ENCODE assay signal across 23 mouse cellular contexts in genomic region chr14:52339512-52339852, GRCm38 (mm10). TPM values are rescaled to one million over a fixed set of nuclear protein-coding genes. Genes with fewer than 3 reads are reported as not detected.
A peak's percentile ranks its signal among the peaks of the same experiment; 100 is the strongest.
DNase-seq lines count a peak whose midpoint lies in the region; ATAC-seq lines count a peak whose summit lies in the region.
"Had no signal": no experiment of that assay in that cellular context is flagged by ENCODE, and none has a peak within 500 bp of the region (broad histone marks: within the 10 kb centered on the region; RNA-seq: fewer than 3 reads in every experiment).

No protein-coding gene starts in this region.

- H3K36me3 ChIP-seq in neural tube, embryonic 12.5 days, result no peaks in the 10 kb centered on the region
- H3K36me3 ChIP-seq in midbrain, embryonic 15.5 days (replicated peaks), result no peaks in the 10 kb centered on the region
- H3K36me3 ChIP-seq: heart, embryonic 12.5 days; limb, embryonic 13.5 days; liver, embryonic 13.5 days had no signal

- H3K4me3 ChIP-seq in neural tube, embryonic 12.5 days, result no peak overlapping the region
- H3K4me3 ChIP-seq in midbrain, embryonic 15.5 days, result peak overlapping the region; percentile 31; the same call in 1 of the 2 replicates
- H3K4me3 ChIP-seq: erythroblast, embryonic 14.5 days; heart, embryonic 12.5 days; liver, embryonic 13.5 days had no signal

- peak; percentile 77 for DNase-seq in heart, adult 11 months
- no peak for DNase-seq in heart, adult 9 months (ENCODE audit: low spot score in 2 of 2)
- no peak for DNase-seq in neural tube, embryonic 10.5 days (ENCODE audit: extremely low spot score, low spot score)
- no peak for DNase-seq in cerebellum, postnatal 36 days
- DNase-seq in adrenal gland, postnatal 10 days, result no peak
- DNase-seq: heart, postnatal 14 days; kidney, adult 8-10 months; liver, embryonic 13.5 days; lung, embryonic 14.5 days; lung, postnatal 36 days; spleen, adult 18-20 months had no signal

- peak overlapping the region; percentile 33 for H3K9ac ChIP-seq in neural tube, embryonic 12.5 days
- no peak overlapping the region for H3K9ac ChIP-seq in midbrain, embryonic 15.5 days
- H3K9ac ChIP-seq: heart, embryonic 12.5 days; limb, embryonic 13.5 days; liver, embryonic 13.5 days; lung, embryonic 14.5 days had no signal

- H3K9me3 ChIP-seq in neural tube, embryonic 12.5 days, result no peaks in the 10 kb centered on the region
- H3K9me3 ChIP-seq in midbrain, embryonic 15.5 days, result no peaks in the 10 kb centered on the region
- H3K9me3 ChIP-seq: liver, embryonic 13.5 days had no signal

- no peaks in the 10 kb centered on the region for H3K27me3 ChIP-seq in neural tube, embryonic 12.5 days (replicated peaks)
- no peaks in the 10 kb centered on the region for H3K27me3 ChIP-seq in midbrain, embryonic 15.5 days (replicated peaks)

- no peak for ATAC-seq in neural tube, embryonic 12.5 days (ENCODE audit: low FRiP score, low read depth)
- ATAC-seq in midbrain, embryonic 15.5 days (replicated peaks), result 0 out of 2 replicates have a peak, but pooled peaks have one; percentile 8

- 74% methylated on average over 6 of the region's 6 CpGs for WGBS in neural tube, embryonic 12.5 days
- 79% methylated on average over 6 of the region's 6 CpGs for WGBS in midbrain, embryonic 15.5 days

- no peak overlapping the region for H3K27ac ChIP-seq in neural tube, embryonic 12.5 days
- peak overlapping the region; percentile 64 for H3K27ac ChIP-seq in midbrain, embryonic 15.5 days
- H3K27ac ChIP-seq: limb, embryonic 13.5 days; liver, embryonic 13.5 days had no signal

- peak overlapping the region; percentile 51 for H3K4me2 ChIP-seq in neural tube, embryonic 12.5 days (replicated peaks)
- peak overlapping the region; percentile 47 for H3K4me2 ChIP-seq in midbrain, embryonic 15.5 days
- H3K4me2 ChIP-seq: liver, embryonic 13.5 days had no signal

- H3K4me1 ChIP-seq in neural tube, embryonic 12.5 days, result no peaks in the 10 kb centered on the region
- H3K4me1 ChIP-seq in midbrain, embryonic 15.5 days, result peaks cover 2% of the 10 kb centered on the region; the same call in 1 of the 2 replicates
- H3K4me1 ChIP-seq: heart, embryonic 12.5 days; limb, embryonic 13.5 days had no signal

RNA-seq across cellular contexts. Expression of gene Sall2, which starts 10.9 kb away (rescaled TPM):
- 55.8 and 57.3 TPM in 2 replicates for polyA plus RNA-seq in neural tube, embryonic 12.5 days (2016; fragmentation: Nextera tagmentation; extraction: Ambion mirVana)
- 48.8 and 49.7 TPM in 2 replicates for polyA plus RNA-seq in midbrain, embryonic 15.5 days (2015; fragmentation: Nextera tagmentation; extraction: Ambion mirVana)
- total RNA-seq in adrenal gland, postnatal 10 days (2021), result 10 to 100 TPM in 1 of 2 experiments, 1 to 10 TPM in 1; 7.2 to 10.1 TPM

RNA-seq across cellular contexts. Expression of gene Olfr1513, which starts 16.7 kb away (rescaled TPM):
- polyA plus RNA-seq in neural tube, embryonic 12.5 days (2016; fragmentation: Nextera tagmentation; extraction: Ambion mirVana), result 0.09 TPM in 1 of 2 replicates, not detected in the other
- polyA plus RNA-seq in midbrain, embryonic 15.5 days (2015; fragmentation: Nextera tagmentation; extraction: Ambion mirVana), result not detected in 2 replicates
- total RNA-seq in adrenal gland, postnatal 10 days (2021), result not detected
- total RNA-seq: adrenal gland, adult 18-20 months; common myeloid progenitor, adult 5-6 weeks; heart, postnatal 14 days; layer of hippocampus, postnatal 10 days had no signal
- polyA plus RNA-seq: C2C12; embryonic facial prominence, embryonic 11.5 days; erythroblast, embryonic 14.5 days; gonadal fat pad, adult 2 months; heart, embryonic 12.5 days; inflammation-experienced regulatory T-cells, adult 6 months; liver, embryonic 13.5 days; lung, embryonic 14.5 days had no signal

RNA-seq across cellular contexts. Expression of gene Mettl3, which starts 34.6 kb away (rescaled TPM):
- 58.7 and 58.8 TPM in 2 replicates for polyA plus RNA-seq in neural tube, embryonic 12.5 days (2016; fragmentation: Nextera tagmentation; extraction: Ambion mirVana)
- 50.2 and 54.7 TPM in 2 replicates for polyA plus RNA-seq in midbrain, embryonic 15.5 days (2015; fragmentation: Nextera tagmentation; extraction: Ambion mirVana)
- total RNA-seq in adrenal gland, postnatal 10 days (2021), result 10 to 100 TPM; 25.4 to 32.0 TPM

RNA-seq across cellular contexts. Expression of gene Olfr1512, which starts 39.5 kb away (rescaled TPM):
- not detected in 2 replicates for polyA plus RNA-seq in neural tube, embryonic 12.5 days (2016; fragmentation: Nextera tagmentation; extraction: Ambion mirVana)
- polyA plus RNA-seq in midbrain, embryonic 15.5 days (2015; fragmentation: Nextera tagmentation; extraction: Ambion mirVana), result 0.08 and 0.18 TPM in 2 replicates
- total RNA-seq in adrenal gland, postnatal 10 days (2021), result not detected
- total RNA-seq: adrenal gland, adult 18-20 months; common myeloid progenitor, adult 5-6 weeks; heart, postnatal 14 days; layer of hippocampus, postnatal 10 days had no signal
- polyA plus RNA-seq: C2C12; embryonic facial prominence, embryonic 11.5 days; erythroblast, embryonic 14.5 days; gonadal fat pad, adult 2 months; heart, embryonic 12.5 days; inflammation-experienced regulatory T-cells, adult 6 months; limb, embryonic 13.5 days; liver, embryonic 13.5 days; lung, embryonic 14.5 days had no signal

RNA-seq across cellular contexts. Expression of gene Olfr1511, which starts 57.7 kb away (rescaled TPM):
- 0.27 TPM in 1 of 2 replicates, not detected in the other for polyA plus RNA-seq in neural tube, embryonic 12.5 days (2016; fragmentation: Nextera tagmentation; extraction: Ambion mirVana)
- polyA plus RNA-seq in midbrain, embryonic 15.5 days (2015; fragmentation: Nextera tagmentation; extraction: Ambion mirVana), result 0.12 and 0.38 TPM in 2 replicates
- not detected for total RNA-seq in adrenal gland, postnatal 10 days (2021)
- total RNA-seq: adrenal gland, adult 18-20 months; common myeloid progenitor, adult 5-6 weeks; heart, postnatal 14 days; layer of hippocampus, postnatal 10 days had no signal
- polyA plus RNA-seq: C2C12; embryonic facial prominence, embryonic 11.5 days; erythroblast, embryonic 14.5 days; gonadal fat pad, adult 2 months; heart, embryonic 12.5 days; inflammation-experienced regulatory T-cells, adult 6 months; limb, embryonic 13.5 days; liver, embryonic 13.5 days; lung, embryonic 14.5 days had no signal
